Mouse (Mus musculus) small intestine, adult 2 months (tissue): ENCODE results near the gene Isca1. TPM values are rescaled to one million over a fixed set of nuclear protein-coding genes. Genes with fewer than 3 reads are reported as not detected.

Experiments used
- H3K27ac ChIP-seq: fragments of 200-500 bp; 2 replicates; pipeline ENCODE4 v1.5.1; 2012; ENCODE audit warnings: low read depth, low read length, control low read depth, inconsistent platforms; ENCODE audit not compliant: insufficient read depth
- H3K27me3 ChIP-seq: fragments of 200-500 bp; 2 replicates; pipeline ENCODE4 v1.6.1; 2012; ENCODE audit warnings: mild to moderate bottlenecking, moderate library complexity, low read length, inconsistent platforms; ENCODE audit not compliant: control insufficient read depth, insufficient read depth
- H3K36me3 ChIP-seq: fragments of 200-500 bp; 2 replicates; pipeline ENCODE4 v1.6.1; 2012; ENCODE audit warnings: mild to moderate bottlenecking, low read length, control low read depth, inconsistent platforms; ENCODE audit not compliant: control insufficient read depth, insufficient read depth
- H3K4me1 ChIP-seq: fragments of 200-500 bp; 2 replicates; pipeline ENCODE4 v1.6.1; 2012; ENCODE audit warnings: low read length, inconsistent platforms, mixed read lengths; ENCODE audit not compliant: control insufficient read depth, insufficient read depth, insufficient read length
- H3K4me3 ChIP-seq: fragments of 200-500 bp; 2 replicates; pipeline ENCODE4 v1.5.1; 2012; ENCODE audit warnings: low read depth, mild to moderate bottlenecking, control low read depth, inconsistent platforms, low read length, moderate library complexity
- CTCF ChIP-seq: fragments of 200-500 bp; IDR thresholded peaks from 2 replicates; pipeline ENCODE4 v1.5.1; 2012; ENCODE audit warnings: low read depth, mild to moderate bottlenecking, control low read depth, inconsistent platforms, low read length, moderate library complexity, mixed read lengths; ENCODE audit not compliant: insufficient replicate concordance, insufficient read length; ENCODE audit errors: extremely low read depth
- POLR2A ChIP-seq: fragments of 200-500 bp; IDR thresholded peaks from 2 replicates; pipeline ENCODE4 v1.6.1; 2012; ENCODE audit warnings: low read depth, mild to moderate bottlenecking, control low read depth, inconsistent platforms, low read length, moderate library complexity
- WGBS: fragments of 180-500 bp; shearing (Covaris S2); methylation state at CpG from one replicate; pipeline ENCODE4 v1.1.7; 2018; 5-methylcytosine and 5-hydroxymethylcytosine counted together
- polyA plus RNA-seq: library from polyadenylated mRNA; depleted of rRNA; stranded (reverse); fragments of >200 nt; gene quantifications from 2 replicates; pipeline ENCODE4 v1.2.3, GENCODE M21; 2012

Isca1 gene
- polyA plus RNA-seq, 1 experiment = 40.1 TPM

DNA sequence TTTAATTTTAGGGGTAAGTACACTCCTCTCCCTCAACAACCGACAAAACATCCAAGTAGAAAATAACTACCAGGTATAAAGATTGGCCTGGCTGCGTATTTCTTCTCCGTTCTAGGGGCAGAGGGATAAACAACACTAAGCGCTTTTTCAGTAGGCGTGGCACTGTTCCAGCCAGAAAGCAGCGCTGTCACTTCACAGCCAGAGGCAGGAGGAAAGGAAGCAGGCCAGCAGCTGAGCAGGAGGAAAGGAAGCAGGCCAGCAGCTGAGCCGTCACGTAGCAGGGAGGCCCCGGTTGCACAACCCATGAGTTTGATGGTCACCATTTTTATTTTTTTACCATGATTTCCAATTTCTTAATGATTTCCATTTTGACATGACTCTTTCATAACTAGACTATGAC lies 1.6 kb upstream of the Isca1 start:
- peak overlapping the region; percentile 53 for H3K27ac ChIP-seq
- 27% methylated on average over 9 of the region's 9 CpGs for WGBS
- no peak overlapping the region for H3K4me3 ChIP-seq
- H3K36me3 ChIP-seq = peaks cover 28% of the 10 kb centered on the region
- peaks cover 21% of the 10 kb centered on the region for H3K4me1 ChIP-seq
- no peaks in the 10 kb centered on the region for H3K27me3 ChIP-seq
- TF ChIP-seq POLR2A = no peak
- no peak for TF ChIP-seq CTCF

DNA sequence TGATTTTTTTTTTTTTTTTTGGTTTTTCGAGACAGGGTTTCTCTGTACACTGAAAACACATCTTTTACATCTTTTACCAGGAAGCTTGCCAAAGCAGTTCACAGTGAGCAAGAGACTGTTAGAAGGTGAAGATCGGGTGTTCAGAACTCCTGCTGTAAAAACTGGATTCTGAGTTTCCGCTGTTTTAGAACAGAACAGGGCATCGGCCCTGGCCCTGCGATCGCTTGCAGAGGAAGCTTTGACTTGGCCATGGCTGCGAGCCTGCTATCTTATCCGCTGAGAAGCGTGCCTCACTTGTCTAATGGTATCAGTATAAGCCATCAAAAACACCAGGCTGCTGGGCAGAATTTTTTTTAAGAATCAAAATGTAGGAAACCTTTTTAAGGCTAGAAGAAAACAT lies 1.2 kb upstream of the Isca1 start:
- Histone ChIP-seq H3K27ac (peak overlapping the region; percentile 74), H3K36me3 (peaks cover 24% of the 10 kb centered on the region), H3K4me1 (peaks cover 25% of the 10 kb centered on the region), H3K27me3 (no peaks in the 10 kb centered on the region), H3K4me3 (no peak overlapping the region)
- TF ChIP-seq CTCF (no peak), POLR2A (no peak)
- WGBS = 38% methylated on average over 9 of the region's 9 CpGs

- WGBS = under 1% methylated on average over 28 of the region's 28 CpGs
- Histone ChIP-seq H3K4me1 (peaks cover 26% of the 10 kb centered on the region), H3K27me3 (no peaks in the 10 kb centered on the region), H3K27ac (peak overlapping the region; percentile 96), H3K36me3 (peaks cover 19% of the 10 kb centered on the region), H3K4me3 (peak overlapping the region; percentile 68)
- TF ChIP-seq CTCF = no peak
- TF ChIP-seq POLR2A = no peak
Measured at GRCm38 (mm10) chr13:59770164-59770562, 553 bp upstream of the Isca1 start.

- no peak for TF ChIP-seq POLR2A
- no peak for TF ChIP-seq CTCF
- peaks cover 26% of the 10 kb centered on the region for H3K4me1 ChIP-seq
- no peaks in the 10 kb centered on the region for H3K27me3 ChIP-seq
- WGBS = 11% methylated on average over 13 of the region's 13 CpGs
- peaks cover 11% of the 10 kb centered on the region for H3K36me3 ChIP-seq
- H3K27ac ChIP-seq = 0 out of 2 replicates have a peak overlapping the region, but pooled peaks have one; percentile 10
- peak overlapping the region; percentile 37; the same call in 1 of the 2 replicates for H3K4me3 ChIP-seq
Measured at GRCm38 (mm10) chr13:59768531-59768930, 1.1 kb downstream of the Isca1 start.

- 35% methylated on average over 11 of the region's 11 CpGs for WGBS
- TF ChIP-seq CTCF = no peak
- no peak for TF ChIP-seq POLR2A
- H3K4me3 ChIP-seq = 0 out of 2 replicates have a peak overlapping the region, but pooled peaks have one; percentile 22
- peaks cover 9% of the 10 kb centered on the region for H3K36me3 ChIP-seq
- peak overlapping the region; percentile 34; the same call in 1 of the 2 replicates for H3K27ac ChIP-seq
- no peaks in the 10 kb centered on the region for H3K27me3 ChIP-seq
- H3K4me1 ChIP-seq = peaks cover 26% of the 10 kb centered on the region
Measured at GRCm38 (mm10) chr13:59766786-59767515, 2.7 kb downstream of the Isca1 start.

- Histone ChIP-seq H3K36me3 (peaks cover 33% of the 10 kb centered on the region), H3K27ac (no peak overlapping the region), H3K27me3 (no peaks in the 10 kb centered on the region), H3K4me3 (no peak overlapping the region), H3K4me1 (peaks cover 14% of the 10 kb centered on the region)
- TF ChIP-seq POLR2A = no peak
- TF ChIP-seq CTCF = no peak
- WGBS = 85% methylated on average over 7 of the region's 7 CpGs
Measured at GRCm38 (mm10) chr13:59762791-59763190, 6.8 kb downstream of the Isca1 start.

DNA sequence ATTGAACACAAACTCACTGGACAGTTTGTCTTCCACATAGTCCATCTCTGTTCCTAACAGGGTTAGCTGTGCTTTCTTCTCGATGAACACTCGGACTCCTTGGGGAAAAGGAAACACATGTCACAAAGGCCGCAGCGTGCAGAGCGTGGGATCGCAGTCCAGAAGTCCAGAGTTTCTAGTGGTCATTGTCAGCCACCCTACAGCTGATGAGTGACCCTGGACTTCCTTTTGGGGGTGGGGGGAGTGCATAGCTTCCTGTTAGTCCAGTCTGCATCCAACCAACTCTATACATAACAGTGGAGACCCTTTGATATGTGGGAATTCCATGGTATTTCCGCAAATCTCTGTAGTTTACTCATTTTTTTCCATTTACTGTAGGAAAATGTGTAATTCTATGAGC lies 12.7 kb downstream of the Isca1 start:
- no peaks in the 10 kb centered on the region for H3K27me3 ChIP-seq
- no peak overlapping the region for H3K27ac ChIP-seq
- H3K36me3 ChIP-seq = peaks cover 44% of the 10 kb centered on the region
- H3K4me3 ChIP-seq = no peak overlapping the region
- 96% methylated on average over 7 of the region's 7 CpGs for WGBS
- H3K4me1 ChIP-seq = no peaks in the 10 kb centered on the region
- TF ChIP-seq CTCF = no peak
- no peak for TF ChIP-seq POLR2A
